Mouse (Mus musculus): ENCODE measurements at regions not wholly inside any gene's neighbourhood (a gene's known extent, or its start where the extent isn't known, plus 50 kb on each side); places are given as distances from the start of the nearest gene placed in this dataset.

DNA sequence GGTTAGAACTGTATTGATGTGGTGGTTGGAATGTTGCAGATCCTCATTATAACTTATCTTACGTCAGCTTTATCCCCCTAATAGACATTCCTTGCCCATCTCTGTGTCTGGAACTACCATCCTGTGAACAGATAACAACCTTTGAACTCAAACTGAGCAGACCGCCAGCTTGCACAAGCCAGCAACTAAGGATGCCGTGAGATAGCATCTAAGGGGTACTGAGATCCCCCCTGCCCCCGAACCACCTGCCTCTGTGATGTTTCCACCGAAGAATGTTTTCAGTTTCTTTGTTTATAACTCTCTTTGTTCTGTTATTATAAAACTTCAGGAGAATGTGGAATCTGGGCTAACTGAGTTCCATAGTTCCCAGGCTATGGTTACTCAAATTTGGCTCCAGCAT lies 151.3 kb downstream of the Chic2 start:
- TF ChIP-seq CTCF (IDR thresholded peaks at IDR 0.05; ENCODE audit: low read depth) (no peak), EP300 (IDR thresholded peaks at IDR 0.05; ENCODE audit: low read depth) (no peak)

All from heart, postnatal 0 days (tissue).